Mouse (Mus musculus): Measurements from ENCODE around the gene Atg10.

DNA sequence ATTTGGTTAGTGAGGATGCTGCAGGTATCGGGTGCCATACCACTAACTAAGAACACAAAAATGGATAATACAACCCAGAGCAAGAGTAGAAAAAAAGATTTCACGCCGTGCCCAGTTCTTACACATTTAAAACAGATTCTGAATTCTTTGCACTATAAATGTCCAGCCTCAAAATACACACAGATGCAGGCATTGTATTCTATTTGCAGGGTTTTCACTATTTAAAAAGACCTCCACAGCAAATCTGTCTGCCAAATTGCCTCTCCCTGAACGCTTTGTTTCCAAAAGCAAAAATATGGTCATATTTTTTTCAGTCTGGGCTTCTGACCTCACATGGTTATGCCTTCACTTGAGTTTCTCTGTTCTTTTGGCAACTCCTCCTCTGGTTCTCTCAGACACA, 328.9 kb downstream of the Atg10 start:
- TF ChIP-seq EP300 (IDR thresholded peaks at IDR 0.05; ENCODE audit: low read depth) = no peak
- TF ChIP-seq CTCF (IDR thresholded peaks at IDR 0.05; ENCODE audit: low read depth) = no peak
